Mouse (Mus musculus) heart, postnatal 0 days (tissue): ENCODE data around the gene Gm28305. TPM values are rescaled to one million over a fixed set of nuclear protein-coding genes. Genes with fewer than 3 reads are reported as not detected.

Experiments
- ATAC-seq: fragments of 200-750 bp; cut with Nextera tagmentation; 2 replicates; pipeline ENCODE4 v1.8.0; 2017; ENCODE audit warnings: low read depth, moderate number of reproducible peaks, moderate library complexity; ENCODE audit not compliant: insufficient read depth
- DNase-seq: peaks from one replicate; pipeline ENCODE4 v3.0.0-alpha.2; 2016; ENCODE audit warnings: low spot score
- H3K27ac ChIP-seq: fragments of 300-500 bp; sonication (generic); 2 replicates; pipeline ENCODE4 v1.5.1; 2014; ENCODE audit warnings: low read depth, mild to moderate bottlenecking
- H3K27me3 ChIP-seq: fragments of 300-500 bp; sonication (generic); 2 replicates; pipeline ENCODE4 v1.6.1; 2014; ENCODE audit warnings: low read length, mixed read lengths; ENCODE audit not compliant: control insufficient read depth, insufficient read depth
- H3K36me3 ChIP-seq: fragments of 300-500 bp; sonication (generic); replicated peaks from 2 replicates; pipeline ENCODE4 v1.6.1; 2014; ENCODE audit warnings: low read length, mixed read lengths; ENCODE audit not compliant: control insufficient read depth, insufficient read depth
- H3K4me1 ChIP-seq: fragments of 300-500 bp; sonication (generic); 2 replicates; pipeline ENCODE4 v1.6.1; 2014; ENCODE audit warnings: antibody characterized with exemption; ENCODE audit not compliant: control insufficient read depth, insufficient read depth
- H3K4me2 ChIP-seq: fragments of 300-500 bp; sonication (generic); 2 replicates; pipeline ENCODE4 v1.6.1; 2014; ENCODE audit warnings: low read depth, mild to moderate bottlenecking, low read length, moderate library complexity
- H3K4me3 ChIP-seq: fragments of 300-500 bp; sonication (generic); 2 replicates; pipeline ENCODE4 v1.5.1; 2014; ENCODE audit warnings: low read depth, low read length
- H3K9ac ChIP-seq: fragments of 300-500 bp; sonication (generic); replicated peaks from 2 replicates; pipeline ENCODE4 v1.6.1; 2014; ENCODE audit warnings: low read depth, low read length, mixed read lengths
- H3K9me3 ChIP-seq: fragments of 300-500 bp; sonication (generic); replicated peaks from 2 replicates; pipeline ENCODE4 v1.6.1; 2016; ENCODE audit warnings: low read length; ENCODE audit not compliant: control insufficient read depth
- CTCF ChIP-seq: IDR thresholded peaks from 2 replicates; pipeline ENCODE4 v1.5.1; 2016; ENCODE audit warnings: antibody characterized with exemption, control low read depth, low read depth
- EP300 ChIP-seq: IDR thresholded peaks from 2 replicates; pipeline ENCODE4 v1.6.1; 2016; ENCODE audit warnings: antibody characterized with exemption, low read depth
- WGBS: fragments of 180-500 bp; shearing (Covaris S2); extraction: QIAGEN DNeasy Blood & Tissue Kit; methylation state at CpG from one replicate; pipeline ENCODE4 v1.1.7; 2014; 5-methylcytosine and 5-hydroxymethylcytosine counted together
- polyA plus RNA-seq: library from polyadenylated mRNA; unstranded; fragments of >200 nt; fragmentation: Nextera tagmentation; extraction: Ambion mirVana; gene quantifications from 2 replicates; pipeline ENCODE4 v1.2.1, GENCODE M21; 2015
- total RNA-seq: library from RNA; depleted of rRNA; stranded (reverse); fragments of >200 nt; gene quantifications from 2 replicates; pipeline ENCODE4 v1.2.3, GENCODE M21; 2014; ENCODE audit warnings: low replicate concordance

Gene Gm28305
- total and polyA plus RNA-seq, 2 experiments from 2014 or later = not detected

GRCm38 (mm10) chr9:104014526-104014925 is 25.9 kb upstream of the Gm28305 start:
- H3K36me3 ChIP-seq = peaks cover 49% of the 10 kb centered on the region
- H3K4me3 ChIP-seq = no peak overlapping the region
- no peak overlapping the region for H3K4me2 ChIP-seq
- H3K4me1 ChIP-seq = no peaks in the 10 kb centered on the region
- no peak for TF ChIP-seq EP300
- no peak for TF ChIP-seq CTCF
- ATAC-seq = no peak
- H3K9me3 ChIP-seq = no peaks in the 10 kb centered on the region
- no peak overlapping the region for H3K27ac ChIP-seq
- no peak overlapping the region for H3K9ac ChIP-seq
- DNase-seq = no peak
- WGBS = 58% methylated on average over 1 of the region's 1 CpGs
- H3K27me3 ChIP-seq = no peaks in the 10 kb centered on the region

- no peak for TF ChIP-seq EP300
- no peak for TF ChIP-seq CTCF
- ATAC-seq = no peak
- no peak overlapping the region for H3K9ac ChIP-seq
- no peaks in the 10 kb centered on the region for H3K27me3 ChIP-seq
- no peaks in the 10 kb centered on the region for H3K4me1 ChIP-seq
- no peak for DNase-seq
- no peak overlapping the region for H3K4me3 ChIP-seq
- H3K36me3 ChIP-seq = peaks cover 69% of the 10 kb centered on the region
- no peak overlapping the region for H3K27ac ChIP-seq
- H3K9me3 ChIP-seq = no peaks in the 10 kb centered on the region
- no peak overlapping the region for H3K4me2 ChIP-seq
- WGBS = 93% methylated on average over 10 of the region's 10 CpGs
Measured at GRCm38 (mm10) chr9:104021026-104021425, 19.4 kb upstream of the Gm28305 start.

GRCm38 (mm10) chr9:104027186-104027585 is 13.3 kb upstream of the Gm28305 start:
- Histone ChIP-seq H3K4me3 (no peak overlapping the region), H3K4me2 (no peak overlapping the region), H3K36me3 (peaks cover 55% of the 10 kb centered on the region), H3K9ac (no peak overlapping the region), H3K27ac (no peak overlapping the region), H3K27me3 (no peaks in the 10 kb centered on the region), H3K4me1 (no peaks in the 10 kb centered on the region), H3K9me3 (no peaks in the 10 kb centered on the region)
- no peak for TF ChIP-seq CTCF
- TF ChIP-seq EP300 = no peak
- ATAC-seq = no peak
- DNase-seq = no peak
- 93% methylated on average over 8 of the region's 8 CpGs for WGBS

- Histone ChIP-seq H3K27me3 (no peaks in the 10 kb centered on the region), H3K4me2 (no peak overlapping the region), H3K4me1 (no peaks in the 10 kb centered on the region), H3K27ac (no peak overlapping the region), H3K4me3 (no peak overlapping the region), H3K36me3 (peaks cover 41% of the 10 kb centered on the region), H3K9ac (no peak overlapping the region), H3K9me3 (no peaks in the 10 kb centered on the region)
- TF ChIP-seq EP300 (no peak), CTCF (no peak)
- 90% methylated on average over 11 of the region's 11 CpGs for WGBS
- no peak for DNase-seq
- no peak for ATAC-seq
Measured at GRCm38 (mm10) chr9:104029861-104030260, 10.6 kb upstream of the Gm28305 start.

- no peak overlapping the region for H3K9ac ChIP-seq
- H3K4me2 ChIP-seq = no peak overlapping the region
- H3K36me3 ChIP-seq = peaks cover 18% of the 10 kb centered on the region
- H3K4me3 ChIP-seq = no peak overlapping the region
- no peak overlapping the region for H3K27ac ChIP-seq
- WGBS = 74% methylated on average over 8 of the region's 8 CpGs
- H3K27me3 ChIP-seq = no peaks in the 10 kb centered on the region
- no peaks in the 10 kb centered on the region for H3K4me1 ChIP-seq
- no peak for TF ChIP-seq EP300
- no peak for TF ChIP-seq CTCF
- no peak for DNase-seq
- no peak for ATAC-seq
- no peaks in the 10 kb centered on the region for H3K9me3 ChIP-seq
Measured at GRCm38 (mm10) chr9:104034231-104034630, 6.2 kb upstream of the Gm28305 start.

- Histone ChIP-seq H3K27me3 (no peaks in the 10 kb centered on the region), H3K9ac (no peak overlapping the region), H3K9me3 (no peaks in the 10 kb centered on the region), H3K4me1 (no peaks in the 10 kb centered on the region), H3K4me2 (no peak overlapping the region), H3K27ac (no peak overlapping the region), H3K4me3 (no peak overlapping the region), H3K36me3 (peaks cover 18% of the 10 kb centered on the region)
- TF ChIP-seq EP300 (no peak), CTCF (no peak)
- ATAC-seq (no peak), DNase-seq (no peak)
- WGBS = 85% methylated on average over 6 of the region's 6 CpGs
Measured at GRCm38 (mm10) chr9:104034718-104035117, 5.7 kb upstream of the Gm28305 start.
